Mouse (Mus musculus) A20 (cell line): ENCODE results near the gene U2af2.

ENCODE experiments used
- DNase-seq: peaks from one replicate; pipeline ENCODE4 v3.0.0-alpha.2; 2011; ENCODE audit warnings: low read depth, low spot score

Gene U2af2

DNA sequence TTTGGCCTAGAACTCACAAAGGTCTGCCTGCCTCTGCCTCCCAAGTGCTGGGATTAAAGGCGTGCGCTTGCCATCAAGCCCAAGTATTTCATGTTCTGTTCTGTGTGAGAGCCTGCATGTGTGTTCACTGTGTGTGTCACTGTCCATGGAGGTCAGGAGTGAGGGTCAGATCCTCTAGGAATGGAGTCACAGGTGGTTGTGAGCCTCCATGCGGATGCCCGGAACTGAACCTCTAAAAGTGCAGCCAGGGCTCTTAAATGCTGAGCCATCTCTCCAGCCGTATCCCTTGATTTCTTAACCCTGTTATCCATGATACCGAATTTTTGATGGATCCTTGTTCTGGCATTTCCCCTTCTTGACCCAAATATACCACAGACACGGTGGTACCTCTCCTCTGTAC, 24.9 kb upstream of the U2af2 start:
- no peak for DNase-seq

DNA sequence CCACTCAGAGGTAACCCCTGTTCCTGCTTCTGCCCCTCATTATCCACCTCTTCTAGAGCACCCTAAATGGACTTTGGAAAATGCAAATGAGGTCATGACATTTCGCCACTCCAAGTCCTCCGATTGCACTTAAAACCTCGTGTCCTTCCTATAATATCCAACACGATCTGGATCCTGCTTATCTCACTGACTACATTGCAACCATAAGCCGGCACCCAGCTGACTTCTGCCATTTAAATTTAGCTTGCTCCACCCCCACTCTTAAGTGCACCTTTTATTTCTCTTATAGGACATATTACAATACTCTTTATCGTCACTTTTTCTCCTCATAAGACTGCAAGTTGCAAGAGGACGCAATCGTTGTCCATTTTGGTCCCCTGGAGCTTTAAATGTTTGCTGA, 24.5 kb upstream of the U2af2 start:
- DNase-seq = no peak

DNA sequence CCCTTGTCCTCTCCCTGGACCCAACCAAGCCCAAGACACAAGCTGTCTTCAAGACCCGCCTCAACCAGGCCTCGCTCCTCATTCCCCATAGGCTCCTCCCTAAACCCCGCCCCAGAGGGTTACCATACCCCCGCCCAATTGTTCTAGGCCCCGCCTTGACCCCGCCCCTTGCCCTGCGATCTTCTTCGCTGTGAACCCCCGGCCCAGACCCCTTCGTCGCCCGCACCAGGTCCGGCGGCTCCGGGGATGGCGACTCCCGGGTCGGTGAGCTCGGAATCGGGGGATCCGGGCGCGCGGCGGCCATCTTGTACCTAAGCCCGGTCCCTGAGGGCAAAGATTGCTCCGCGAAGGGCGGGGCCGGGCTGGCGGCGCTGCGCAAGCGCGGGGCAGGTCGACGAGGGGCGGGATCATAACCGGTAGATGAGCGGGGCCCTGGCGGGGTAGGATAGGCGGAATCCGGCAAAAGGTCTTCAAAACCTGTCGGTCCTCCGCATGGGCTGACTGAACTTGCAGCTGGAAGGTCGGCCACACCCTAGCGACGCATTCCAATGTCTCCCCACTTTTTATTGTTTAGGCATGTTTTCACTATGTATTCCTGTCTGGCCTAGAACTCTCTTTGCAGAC, 23.7 kb upstream of the U2af2 start, which contains the start of gene Zfp784:
Gene Zfp784 (minus strand): TSS at position 338 of the 624 bp plus-strand sequence.
- DNase-seq = peak; percentile 96

DNA sequence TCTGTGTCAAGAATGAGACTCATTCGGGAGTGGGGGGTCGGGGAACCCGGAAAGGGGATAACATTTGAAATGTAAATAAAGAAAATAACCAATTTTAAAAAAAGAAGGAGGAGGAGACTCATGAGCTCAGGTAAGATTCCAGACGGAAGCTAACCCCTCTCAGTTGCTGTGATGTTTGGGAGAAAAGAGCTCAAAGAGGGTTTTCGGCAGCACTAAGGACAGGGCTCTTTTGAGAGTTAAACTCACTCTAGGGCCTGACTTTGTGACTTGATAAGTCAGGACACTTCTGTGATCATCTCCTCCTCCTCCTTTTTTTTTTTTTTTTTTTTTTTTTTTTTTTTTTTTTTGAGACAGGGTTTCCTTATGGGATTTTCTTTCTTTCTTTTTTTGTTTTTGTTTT, 23.0 kb upstream of the U2af2 start:
- DNase-seq = no peak

DNA sequence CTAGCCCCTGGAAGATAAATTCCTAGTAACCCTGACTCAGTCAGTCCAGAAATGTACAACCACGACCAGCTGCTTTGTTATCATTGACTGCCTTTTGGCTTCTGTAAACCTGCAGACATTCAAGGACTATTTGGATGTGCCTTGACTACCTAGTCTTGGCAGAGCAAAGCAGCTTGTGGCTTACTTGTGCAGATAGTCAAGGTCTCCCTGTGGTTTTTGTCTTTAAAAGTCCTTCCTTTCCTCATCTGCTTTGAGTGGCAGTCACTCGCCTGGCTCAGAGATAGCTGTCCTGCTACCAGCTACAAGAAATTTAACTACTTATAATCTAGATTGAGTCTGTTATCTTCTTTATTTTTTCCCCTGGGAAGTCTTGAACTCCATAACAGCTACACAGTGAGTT, 17.0 kb upstream of the U2af2 start:
- no peak for DNase-seq

DNA sequence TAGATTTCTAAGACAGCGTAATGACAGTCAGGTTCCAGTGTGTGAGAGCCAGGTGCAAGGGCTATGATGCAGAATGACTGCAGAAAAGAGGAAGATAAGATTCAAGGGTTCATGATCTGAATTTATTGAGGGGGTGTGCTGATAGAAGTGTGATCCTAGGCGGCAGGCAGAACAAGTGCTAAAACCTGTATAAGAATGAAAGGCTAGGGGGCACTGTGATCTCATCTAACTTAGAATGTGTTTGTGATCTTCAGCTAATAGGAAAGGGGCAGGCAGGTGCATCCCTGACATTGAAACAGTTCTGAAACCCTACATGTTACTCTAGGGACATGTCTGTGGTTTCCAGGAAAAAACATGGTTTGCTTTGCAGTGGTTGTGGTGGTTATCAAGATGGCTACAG, 15.8 kb upstream of the U2af2 start:
- DNase-seq = peak; percentile 64

DNA sequence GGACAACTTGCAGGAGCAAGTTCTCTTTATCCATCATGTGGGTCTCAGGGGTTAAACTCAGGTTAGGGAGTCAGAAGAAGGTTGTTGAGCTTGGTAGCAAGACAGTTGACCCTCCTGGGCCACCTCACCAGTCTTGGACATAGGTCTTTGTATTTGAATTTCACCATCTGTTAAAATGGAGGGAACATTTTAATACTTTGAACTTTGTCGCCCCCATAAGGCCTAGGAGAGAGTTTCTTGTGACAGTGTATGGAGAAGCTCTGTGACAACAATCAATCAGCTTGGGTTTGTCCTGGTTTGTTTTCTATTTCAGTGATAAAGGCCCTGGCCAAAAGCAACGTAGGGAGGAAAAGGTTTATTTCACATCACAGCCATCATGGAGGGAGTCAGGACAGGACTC, 14.6 kb upstream of the U2af2 start:
- peak; percentile 61 for DNase-seq

DNA sequence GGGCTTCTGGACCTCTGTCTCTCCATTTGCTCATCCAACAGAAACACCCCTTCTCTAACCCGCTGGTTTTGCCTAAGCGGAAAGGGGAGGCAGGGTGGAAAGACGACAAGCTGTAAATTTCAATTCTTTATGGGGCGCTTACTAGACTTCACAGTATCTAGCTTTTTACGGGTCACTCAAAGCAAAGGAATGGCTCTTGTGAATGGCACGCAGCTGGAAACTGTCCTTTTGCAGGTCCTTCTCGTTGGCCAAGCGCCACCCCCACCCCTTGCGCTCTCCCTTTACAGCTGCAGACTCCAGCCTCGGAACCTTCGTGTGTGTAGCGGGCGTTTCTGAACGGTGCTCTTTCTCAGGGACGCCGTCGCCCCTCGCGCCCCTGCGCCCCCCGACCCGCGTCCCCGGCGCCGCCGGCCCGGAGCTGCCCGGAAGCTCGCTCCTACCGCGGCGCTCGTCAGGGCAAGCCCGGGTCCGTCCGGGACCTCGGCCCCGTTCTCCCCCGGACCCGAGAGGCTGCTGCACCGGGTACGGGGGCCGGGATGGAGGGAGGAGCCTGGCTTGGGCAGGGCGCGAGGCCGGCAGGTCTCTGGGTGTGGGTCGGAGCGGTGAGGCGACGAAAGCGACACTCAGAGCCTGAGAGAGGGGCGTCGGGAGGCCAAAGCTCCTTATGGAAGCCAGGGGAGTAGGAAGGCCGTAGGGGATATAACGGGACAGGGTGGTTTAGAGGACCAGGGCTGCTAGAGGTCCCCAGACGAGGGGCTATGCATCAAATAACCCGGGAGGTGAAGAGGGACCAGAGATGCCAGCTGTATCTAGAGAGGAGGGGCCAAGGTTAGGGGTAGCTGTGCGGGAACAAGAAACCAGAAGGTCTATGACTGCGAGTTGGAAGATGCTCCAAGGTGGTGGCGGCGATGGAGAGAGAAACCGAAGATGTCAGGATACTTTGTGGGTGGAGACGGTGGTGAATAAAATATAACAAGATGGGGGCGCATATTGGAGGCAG, 10.4 kb upstream of the U2af2 start, which contains the start of gene Zfp580:
Gene Zfp580 (plus strand): TSS at position 346 of the 1,000 bp plus-strand sequence.
- peak; percentile 91 for DNase-seq

DNA sequence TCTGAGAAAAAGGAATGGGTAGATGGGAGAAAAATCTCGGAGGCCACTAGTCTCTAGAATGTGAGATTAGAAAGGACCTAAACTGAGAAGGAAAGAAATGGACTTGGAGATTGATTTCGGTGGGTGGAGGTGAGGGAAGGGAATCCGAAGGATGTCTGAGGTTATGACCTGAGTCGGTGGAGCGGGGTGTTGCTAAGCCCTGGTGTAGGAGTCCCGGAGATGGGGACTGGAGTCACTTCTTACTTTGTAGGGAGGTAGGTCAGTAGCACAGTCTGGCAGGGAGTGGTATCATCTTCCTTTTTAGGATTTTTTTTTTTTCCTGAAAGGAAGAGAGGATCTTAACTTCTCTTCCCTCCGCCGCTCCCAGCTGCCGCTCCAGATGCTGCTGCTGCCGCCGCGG, 9.5 kb upstream of the U2af2 start:
- no peak for DNase-seq

DNA sequence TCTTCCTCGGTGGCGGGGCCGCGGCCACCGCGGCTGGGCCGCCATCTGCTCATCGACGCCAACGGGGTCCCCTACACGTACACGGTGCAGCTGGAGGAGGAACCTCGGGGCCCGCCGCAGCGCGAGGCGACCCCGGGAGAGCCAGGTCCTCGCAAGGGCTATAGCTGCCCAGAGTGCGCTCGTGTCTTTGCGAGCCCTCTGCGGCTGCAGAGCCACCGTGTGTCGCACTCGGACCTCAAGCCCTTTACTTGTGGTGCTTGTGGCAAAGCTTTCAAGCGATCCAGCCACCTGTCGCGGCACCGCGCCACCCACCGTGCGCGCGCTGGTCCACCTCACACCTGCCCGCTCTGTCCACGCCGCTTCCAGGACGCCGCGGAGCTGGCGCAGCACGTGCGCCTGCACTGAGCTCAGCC, 9.0 kb upstream of the U2af2 start:
- no peak for DNase-seq

DNA sequence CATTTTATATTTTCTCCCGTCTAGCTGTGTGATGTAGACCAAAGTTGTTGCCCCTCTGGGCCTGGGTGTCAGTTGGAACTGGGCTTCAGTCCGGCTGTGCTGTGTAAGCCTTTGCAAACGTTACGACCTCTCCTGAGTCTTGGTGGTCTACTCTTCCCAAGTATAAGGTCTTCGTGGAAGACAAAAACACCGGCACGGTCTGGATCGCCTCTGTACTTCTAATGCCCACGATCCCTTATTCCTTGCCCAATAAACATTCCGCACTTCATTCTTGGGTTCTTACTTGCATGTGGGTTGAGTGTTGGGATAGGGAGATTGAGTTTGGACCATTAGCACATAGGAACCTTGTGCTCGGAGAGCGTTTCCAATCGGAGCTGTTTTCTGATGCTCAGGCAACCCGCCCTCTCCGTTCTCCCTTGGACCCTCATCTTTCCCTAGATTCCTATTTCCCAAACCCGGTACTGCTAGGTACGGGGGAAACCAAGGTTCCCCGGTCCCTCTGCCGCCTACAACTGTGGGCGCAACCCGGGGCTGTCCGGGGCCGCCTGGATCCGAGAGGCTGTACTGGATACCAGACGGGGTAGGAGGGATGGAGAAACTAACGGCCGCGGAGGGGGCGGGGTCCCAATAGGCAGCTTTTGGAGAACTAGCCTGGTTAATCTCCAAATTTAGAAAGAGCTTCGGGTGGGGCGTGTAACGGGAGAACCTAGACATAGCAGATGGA, 8.3 kb upstream of the U2af2 start:
- DNase-seq = no peak

DNA sequence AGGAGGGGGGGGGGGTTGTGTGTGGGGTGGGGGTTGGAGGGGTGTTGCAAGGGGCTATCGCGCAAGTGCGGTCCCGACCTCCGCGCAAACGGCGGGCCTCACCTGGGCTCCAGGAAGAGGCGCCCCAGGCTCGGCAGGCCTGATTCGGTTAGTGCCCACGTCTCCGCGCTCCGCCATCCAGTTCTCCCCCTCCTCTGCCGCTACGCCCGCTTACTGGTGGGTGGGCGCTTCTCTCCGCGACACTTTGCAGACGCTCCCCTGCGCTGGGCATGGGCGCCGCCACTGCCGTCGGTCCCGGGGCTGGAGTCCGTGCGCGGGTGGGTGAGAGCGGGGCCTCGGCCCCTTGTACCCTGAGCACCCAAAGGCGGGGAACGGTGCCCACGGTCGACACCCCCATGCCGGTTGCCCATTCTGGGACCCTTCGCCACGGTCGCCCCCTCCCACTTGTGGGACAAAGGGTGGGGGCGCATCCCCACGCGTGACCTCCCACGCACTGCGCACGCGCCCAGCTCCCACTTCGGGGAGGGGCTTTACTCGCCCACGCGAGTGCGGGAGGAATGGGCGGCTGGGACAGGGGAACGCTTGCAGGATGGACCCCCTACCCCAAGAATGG, 5.2 kb upstream of the U2af2 start:
- no peak for DNase-seq

DNA sequence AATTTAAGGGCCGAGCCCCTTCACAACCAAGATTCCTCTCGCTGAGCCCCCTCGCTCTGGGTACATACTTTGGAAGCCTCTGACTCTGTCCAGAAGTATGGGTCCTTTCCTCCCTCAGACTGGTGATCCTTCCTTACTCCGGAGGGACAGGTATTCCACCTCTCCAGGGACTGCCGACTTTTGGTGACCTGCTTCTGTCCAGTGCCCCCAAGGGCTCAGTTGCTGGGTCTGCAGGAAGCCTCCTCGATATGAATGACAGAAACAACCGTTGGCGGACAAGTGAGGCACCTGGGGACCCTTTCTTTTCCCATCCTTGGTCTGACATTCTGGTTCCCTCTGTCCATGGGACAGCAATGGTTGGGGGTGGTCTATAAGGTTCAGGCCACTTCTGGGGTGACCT, 4.6 kb upstream of the U2af2 start:
- DNase-seq = no peak

DNA sequence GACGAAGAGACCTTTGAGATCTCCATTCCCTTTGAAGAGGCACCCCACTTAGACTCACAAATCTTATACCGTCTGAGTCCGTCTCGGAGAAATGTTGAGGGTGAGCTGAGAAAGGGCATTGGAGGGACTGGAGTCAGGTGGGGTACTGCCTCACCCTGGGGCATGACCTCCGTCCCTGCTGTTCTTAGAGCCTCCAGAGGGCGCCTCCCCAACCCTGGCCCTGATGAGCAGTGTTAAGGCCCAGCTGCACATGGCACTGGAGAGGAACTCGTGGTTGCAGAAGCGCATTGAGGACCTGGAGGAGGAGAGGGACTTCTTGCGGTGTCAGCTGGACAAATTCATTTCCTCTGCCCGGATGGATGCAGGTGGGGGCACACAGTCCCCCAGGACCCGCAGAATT, 4.1 kb upstream of the U2af2 start:
- DNase-seq = peak; percentile 75

DNA sequence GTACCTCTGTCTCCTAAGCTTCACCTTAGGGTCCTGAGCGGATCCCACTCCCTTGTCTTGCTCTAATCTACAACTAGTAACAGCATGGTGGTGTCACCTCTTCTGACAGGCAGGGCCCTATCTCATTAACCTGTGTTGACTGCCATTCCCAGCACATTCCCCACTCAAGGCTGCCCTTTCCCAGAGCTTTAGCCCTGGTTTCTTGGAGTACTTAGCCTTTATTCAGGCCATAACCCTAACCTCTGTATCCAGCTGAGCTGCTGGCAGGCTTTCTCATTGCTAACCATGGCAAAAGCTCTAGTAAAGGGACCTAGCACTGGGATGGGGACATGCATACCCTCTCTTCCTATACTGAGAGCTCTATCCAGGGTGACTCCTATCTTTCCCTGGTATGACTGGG, 3.3 kb upstream of the U2af2 start:
- DNase-seq = no peak

DNA sequence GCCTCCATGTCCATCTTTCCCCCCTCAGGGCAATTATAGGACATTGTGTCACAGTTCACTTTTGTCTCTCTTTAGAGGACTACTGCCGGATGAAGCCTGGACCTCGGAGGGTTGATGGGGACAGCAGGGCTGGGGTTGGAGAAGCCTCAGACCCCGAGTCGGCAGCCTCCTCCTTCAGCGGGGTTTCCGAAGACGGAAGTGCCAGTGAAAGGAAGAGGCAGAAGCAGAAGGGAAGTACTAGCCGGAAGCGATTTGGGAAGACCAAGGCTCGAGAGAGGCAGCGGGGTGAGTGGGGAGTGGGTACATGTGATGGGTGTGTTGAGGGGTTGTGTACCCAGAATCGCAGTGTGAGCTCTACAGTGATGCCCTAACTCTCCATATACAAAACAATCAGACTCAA, 2.5 kb upstream of the U2af2 start:
- no peak for DNase-seq

DNA sequence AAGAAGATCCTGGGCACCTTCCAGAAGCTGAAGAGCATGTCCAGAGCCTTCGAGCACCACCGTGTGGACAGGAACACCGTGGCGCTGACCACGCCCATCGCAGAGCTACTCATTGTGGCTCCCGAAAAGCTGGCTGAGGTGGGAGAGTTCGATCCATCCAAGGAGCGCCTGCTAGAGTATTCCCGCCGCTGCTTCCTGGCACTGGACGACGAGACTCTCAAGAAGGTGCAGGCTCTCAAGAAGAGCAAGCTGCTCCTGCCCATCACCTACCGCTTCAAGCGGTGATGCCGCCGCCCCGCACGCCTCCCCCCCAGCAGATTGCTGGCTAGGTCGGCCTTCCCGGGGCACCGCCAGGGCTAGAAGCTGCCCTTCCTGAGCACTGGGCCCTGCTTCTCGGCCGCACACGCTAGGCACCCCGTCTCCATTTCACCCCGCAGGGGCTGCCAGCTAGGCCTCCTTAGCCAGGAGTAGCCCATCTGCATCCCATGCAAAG, 1.7 kb upstream of the U2af2 start:
- DNase-seq = peak; percentile 90

DNA sequence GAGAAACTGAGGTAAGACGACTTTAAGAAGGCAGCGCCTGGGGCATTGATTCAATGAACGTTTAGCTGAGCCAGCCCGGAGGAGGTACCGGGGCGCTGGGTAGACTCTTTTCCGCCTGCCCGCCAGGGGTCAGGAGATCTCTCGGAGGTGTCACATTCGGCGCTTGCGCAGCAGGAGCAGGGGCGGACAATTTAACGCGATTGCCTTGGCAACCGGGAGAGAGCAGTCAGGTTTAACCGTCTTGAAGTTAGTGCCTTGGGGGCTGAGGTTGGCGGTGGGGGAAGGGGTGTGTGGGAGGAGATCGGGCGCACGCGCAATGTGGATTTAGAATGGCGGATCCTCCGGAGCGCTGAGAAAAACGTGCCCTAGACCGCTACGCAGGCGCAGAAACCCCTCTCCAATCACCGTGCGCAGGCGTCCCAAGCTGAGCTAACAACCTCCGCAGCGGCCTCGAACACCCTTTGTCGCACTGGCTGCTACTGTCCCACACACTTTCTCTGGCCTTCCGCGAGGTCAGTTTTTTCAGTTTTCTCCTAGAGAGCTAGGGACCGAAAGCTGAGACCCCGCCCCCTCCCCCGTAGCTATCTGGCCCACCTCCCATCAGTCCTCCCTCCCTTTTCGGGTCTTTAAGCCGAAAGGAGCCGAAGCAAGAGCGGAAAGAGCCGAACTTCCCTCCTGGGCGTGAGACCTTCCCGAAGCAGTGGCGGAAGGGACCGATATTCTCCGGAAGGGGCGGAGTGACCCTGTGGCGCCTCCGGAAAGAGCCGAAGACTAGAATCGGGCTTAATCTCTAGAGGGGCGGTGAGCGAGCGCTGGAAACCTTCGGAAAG, 784 bp upstream of the U2af2 start:
- peak; percentile 98 for DNase-seq

DNA sequence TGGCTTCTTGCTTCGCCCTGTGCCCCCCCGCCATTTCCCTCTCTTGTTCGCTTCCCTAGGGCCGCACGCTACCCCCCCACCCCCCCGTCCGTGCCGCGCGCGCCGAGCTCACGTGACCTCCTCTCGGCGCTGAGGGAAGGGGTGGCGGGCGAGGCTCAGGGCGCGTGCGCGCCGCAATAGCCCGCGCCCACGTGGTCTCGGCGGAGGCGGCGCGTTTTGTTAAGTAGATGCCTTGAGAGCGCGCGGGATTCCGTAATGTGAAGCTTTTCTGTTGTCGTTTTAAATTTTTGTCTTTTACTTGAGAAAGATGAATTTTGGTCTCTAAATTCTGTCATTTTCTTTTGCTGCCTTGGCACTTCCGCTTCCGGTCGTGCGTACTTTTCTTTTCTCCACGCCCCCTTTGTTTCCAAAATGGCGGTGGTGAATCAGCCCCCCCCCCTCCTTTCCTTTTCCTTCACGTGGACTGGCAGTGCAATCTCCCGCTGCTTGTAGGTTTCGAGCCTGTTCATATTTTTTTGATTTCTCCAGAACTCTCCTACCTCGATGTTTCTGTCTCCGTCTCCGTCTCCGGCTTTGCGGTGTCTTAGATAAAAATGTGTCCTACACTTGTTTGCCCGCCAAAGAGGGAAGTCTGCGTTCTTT, 538 bp downstream of the U2af2 start:
- peak; percentile 94 for DNase-seq

DNA sequence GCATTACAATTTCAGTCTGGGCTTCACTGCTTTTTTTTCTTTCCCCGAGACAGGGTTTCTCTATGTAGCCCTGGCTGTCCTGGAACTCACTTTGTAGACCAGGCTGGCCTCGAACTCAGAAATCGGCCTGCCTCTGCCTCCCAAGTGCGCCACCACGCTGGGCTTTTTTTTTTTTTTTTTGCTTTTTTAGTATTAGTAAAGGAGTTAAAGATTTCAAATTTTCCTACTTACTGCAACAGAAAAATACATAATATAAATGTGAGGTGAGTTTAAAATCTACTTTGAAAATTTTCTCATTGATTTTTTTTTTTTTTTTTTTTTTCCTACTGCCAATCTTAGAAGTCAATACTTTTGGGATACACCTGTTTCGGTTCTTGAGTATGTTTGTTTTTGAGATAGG, 2.9 kb downstream of the U2af2 start:
- no peak for DNase-seq
